Mouse (Mus musculus) R1 (cell line): ENCODE measurements around the gene Prelp.

Experiments used
- DNase-seq: peaks from one replicate; pipeline ENCODE4 v3.0.0-alpha.2; 2018; ENCODE audit warnings: low read depth, low spot score

The Prelp gene

DNA sequence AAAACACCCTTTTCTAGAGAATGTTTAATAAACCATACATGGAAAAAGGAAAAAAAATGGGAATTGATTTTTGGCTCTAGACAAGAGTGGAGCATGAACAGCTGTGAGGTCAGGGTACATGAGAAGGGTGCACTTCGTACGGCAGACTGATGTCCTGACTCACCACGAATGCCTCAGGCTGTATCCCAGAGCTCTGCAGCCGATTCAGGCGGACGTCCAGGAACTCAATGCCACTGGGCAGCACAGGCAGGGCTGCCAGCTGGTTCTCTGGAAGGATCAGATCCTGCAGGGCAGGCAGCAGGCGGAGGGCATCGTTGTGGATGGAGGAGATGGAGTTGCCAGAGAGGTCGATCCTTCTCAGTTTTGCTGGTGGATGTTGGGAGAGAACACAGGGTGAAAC is 20.4 kb downstream of the Prelp start:
- no peak for DNase-seq

GRCm38 (mm10) chr1:133899043-133899542 is 22.1 kb downstream of the Prelp start:
- DNase-seq: no peak

- no peak for DNase-seq
Observed at GRCm38 (mm10) chr1:133897293-133897692, 23.9 kb downstream of the Prelp start.

GRCm38 (mm10) chr1:133891489-133891888 is 29.7 kb downstream of the Prelp start:
- DNase-seq: no peak

DNA sequence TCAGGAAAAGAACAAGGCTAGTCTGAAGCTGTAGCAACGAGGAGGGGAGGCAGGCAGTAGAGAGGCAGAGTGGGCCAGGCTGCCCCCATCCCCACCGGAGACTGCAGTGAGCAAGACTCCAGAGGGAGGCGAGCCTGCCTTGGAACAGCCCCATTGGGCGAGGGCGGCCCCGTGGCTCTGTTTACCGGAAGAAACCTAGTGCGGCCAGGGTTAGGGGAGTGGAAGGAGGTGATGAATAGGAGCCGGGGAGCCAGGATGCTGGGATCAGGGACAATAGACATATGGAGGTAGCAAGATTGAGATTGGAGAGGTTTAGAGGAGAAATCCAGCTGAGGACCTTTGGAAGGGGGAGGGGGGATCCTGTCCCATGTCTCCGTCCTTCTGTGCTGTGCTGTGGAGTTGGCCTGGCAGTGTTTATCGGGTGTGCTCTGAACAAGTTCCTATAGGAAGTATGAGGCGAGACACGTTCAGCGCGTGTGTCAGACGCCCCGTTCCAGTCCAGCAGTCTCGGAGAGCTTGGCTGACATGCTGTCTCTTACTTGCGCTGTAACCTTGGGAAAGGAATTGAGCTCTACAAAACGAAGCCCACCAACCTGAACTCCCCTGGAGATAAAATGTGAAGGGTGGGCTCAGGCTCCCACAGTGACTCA is 31.1 kb downstream of the Prelp start:
- DNase-seq: peak; percentile 49

DNA sequence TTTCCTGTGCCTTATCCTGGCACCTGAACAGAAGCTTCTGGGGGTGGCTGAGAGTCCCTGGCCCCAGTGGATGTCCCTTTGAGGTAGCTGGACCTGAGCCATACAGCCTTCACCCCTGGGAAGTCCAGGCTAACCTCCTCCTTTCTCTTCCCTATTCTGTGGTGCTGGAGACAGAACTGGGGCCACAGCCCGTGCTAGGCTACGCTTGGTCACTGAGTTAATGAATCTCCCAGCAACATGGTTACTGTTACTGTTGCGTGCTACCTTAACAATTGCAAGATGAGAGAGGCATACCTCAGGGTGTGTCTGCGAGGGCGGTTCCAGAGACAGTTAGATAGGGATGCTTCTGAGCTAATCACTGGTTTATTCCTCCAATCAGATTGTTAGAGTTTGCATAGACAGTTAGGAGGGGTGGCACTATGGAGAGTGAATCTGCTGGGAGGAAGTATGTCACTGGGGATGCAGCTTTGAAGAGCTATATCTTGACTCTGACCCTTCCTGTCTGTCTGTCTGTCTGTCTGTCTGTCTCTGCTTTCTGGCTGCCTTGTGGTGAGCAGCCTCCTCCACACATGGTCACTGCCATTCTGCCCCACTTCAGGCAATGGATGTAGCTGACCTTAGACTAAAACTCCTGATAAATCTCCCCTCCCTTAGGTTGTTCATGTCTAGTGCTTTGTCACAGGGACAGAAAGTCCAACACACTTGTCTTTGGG is 33.5 kb downstream of the Prelp start:
- no peak for DNase-seq

- peak; percentile 39 for DNase-seq
Observed at GRCm38 (mm10) chr1:133887044-133887443, 34.2 kb downstream of the Prelp start.

- no peak for DNase-seq
Observed at GRCm38 (mm10) chr1:133886431-133886830, 34.8 kb downstream of the Prelp start.

DNA sequence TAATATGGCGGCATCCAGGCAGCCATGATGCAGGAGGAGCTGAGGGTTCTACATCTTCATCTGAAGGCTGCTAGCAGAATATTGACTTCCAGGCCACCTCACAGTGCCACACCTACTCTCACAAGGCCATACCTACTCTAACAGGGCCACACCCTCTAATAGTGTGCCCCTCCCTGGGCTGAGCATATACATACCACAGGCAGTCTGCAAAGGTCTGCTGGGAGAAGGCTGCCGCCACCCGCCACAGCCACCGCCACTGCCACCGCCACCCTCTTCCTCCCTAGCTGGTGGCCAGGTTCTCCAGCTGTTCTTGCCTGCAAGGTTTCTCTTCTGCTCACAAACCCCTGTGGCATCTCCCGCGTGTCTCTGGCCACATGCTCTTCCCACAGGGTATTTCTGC is 35.4 kb downstream of the Prelp start:
- DNase-seq: peak; percentile 38

- DNase-seq: no peak
Observed at GRCm38 (mm10) chr1:133884746-133885145, 36.5 kb downstream of the Prelp start.

- DNase-seq: no peak
Observed at GRCm38 (mm10) chr1:133884090-133884489, 37.1 kb downstream of the Prelp start.

DNA sequence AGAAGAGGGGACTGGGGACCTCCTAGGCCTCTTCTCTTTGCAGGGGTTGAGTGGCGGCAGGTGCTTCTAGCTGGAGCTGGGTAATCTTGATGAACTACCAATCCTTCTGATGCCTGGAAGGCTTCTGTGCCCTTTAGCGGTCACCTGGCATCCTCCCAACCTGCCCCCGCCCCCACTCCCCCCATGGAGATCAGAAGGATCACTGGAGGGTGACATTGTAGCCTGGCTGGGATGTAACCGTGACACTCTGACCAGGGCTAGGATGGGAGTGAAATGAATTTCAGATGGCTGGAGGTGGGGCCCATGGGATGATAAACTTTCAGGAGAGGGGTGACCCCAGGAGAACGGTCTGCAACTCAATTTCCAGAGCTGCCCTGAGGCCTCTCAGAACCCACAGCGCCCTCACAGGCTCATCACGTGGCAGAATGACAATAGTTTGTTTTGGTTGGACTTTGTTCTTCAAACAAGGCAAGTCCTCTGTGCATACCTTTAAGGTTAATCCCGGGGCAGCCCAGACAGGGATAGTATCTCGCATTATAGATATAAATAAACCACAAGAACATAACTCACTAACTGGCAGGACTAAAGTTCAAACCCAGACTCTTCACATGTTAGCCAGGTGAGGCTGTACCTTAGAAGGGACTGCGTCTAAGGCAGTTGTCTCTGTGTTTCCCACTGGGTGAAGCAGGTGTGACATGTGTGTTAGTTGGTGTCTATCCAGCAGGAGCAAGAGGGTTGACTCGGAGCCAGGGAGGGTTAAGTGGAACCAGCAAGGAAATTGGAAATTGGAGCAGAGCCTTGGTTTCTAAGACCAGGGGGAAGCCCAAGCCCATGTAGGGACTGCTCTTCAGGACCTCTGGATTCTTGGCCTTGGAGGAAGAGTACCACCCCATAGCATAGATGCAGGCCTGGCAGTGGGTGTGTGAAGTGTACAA is 38.7 kb downstream of the Prelp start:
- no peak for DNase-seq

- DNase-seq: no peak
Observed at GRCm38 (mm10) chr1:133881813-133882212, 39.4 kb downstream of the Prelp start.

- no peak for DNase-seq
Observed at GRCm38 (mm10) chr1:133878825-133879423, 42.3 kb downstream of the Prelp start.

DNA sequence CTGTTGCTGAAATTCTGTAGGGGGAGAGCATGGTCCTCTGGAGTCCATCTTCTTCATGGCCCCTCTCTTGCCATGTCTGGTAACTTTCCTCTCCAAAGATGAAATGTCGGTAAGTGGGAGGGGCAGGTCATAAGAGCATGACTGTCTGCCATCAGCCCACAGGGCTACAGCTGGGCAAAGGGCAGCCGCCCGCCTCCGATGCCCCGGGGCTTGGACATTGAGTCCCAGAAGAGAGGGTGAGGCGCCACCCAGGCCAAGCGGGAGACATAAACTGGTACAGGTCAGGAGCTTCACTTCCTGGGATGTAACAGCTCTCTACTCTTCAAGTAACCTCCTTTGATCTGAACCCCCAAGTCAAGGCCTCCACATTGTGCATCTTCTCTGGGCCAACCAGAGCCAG is 44.3 kb downstream of the Prelp start:
- DNase-seq: no peak

- DNase-seq: no peak
Observed at GRCm38 (mm10) chr1:133873086-133873813, 48.0 kb downstream of the Prelp start.

- no peak for DNase-seq
Observed at GRCm38 (mm10) chr1:133871241-133871640, 50.0 kb downstream of the Prelp start.

DNA sequence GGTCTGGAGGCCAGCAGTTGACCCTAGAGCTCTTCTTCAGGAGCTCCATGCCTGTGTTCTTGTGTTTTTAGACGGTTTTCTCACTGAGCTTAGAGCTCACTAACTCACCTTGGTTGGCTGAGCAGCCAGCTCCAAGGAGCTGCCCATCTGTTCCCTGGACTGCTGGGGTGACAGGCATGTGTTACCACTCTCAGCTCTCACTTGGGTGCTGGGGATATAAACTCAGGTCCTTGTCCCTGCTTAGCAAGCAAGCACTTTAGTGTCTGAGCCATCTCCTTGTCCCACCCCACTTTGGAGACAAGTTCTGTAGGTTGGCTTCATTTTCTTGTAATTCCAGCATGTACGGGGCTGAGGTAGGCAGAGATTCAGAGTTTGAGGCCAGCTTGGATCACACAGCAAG is 52.0 kb downstream of the Prelp start:
- no peak for DNase-seq

DNA sequence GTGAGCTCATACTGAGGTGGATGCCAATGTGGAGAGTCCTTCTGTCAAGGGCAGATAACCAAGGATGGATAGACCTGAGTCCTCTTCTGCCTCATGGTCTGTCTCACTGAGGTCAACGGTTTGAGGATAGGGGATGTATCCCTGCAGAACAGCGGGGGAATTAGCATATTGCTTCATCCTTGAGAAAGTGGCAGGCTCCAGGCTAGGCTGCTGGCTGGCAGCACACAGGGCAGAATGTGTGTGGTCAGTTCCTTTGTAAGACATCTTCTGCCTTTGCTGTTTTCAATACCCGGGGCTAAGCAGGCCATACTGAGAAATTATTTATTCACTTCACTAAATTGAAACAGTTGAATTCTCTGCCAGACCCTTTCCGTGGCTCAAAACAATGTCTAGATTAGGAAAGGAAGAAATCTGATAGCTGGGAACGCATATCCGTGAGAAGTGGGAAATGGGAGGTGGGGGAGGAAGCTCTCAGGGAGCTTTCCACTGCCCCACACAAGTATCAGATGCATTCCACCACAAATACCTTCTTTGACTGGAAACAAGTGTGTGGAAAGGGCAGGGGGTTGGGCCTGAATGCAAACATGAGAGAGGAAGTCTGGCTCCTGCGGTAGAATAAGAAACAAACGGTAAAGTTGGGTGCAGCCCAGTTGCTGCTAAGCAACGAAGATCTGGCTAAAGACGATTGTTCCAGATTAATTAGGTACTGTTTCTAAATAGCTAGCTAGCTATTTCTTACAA is 57.8 kb downstream of the Prelp start:
- DNase-seq: peak; percentile 76

- DNase-seq: no peak
Observed at GRCm38 (mm10) chr1:133861028-133861427, 60.2 kb downstream of the Prelp start.
